Mouse (Mus musculus): ENCODE data around the gene Gm16440. TPM values are rescaled to one million over a fixed set of nuclear protein-coding genes. Genes with fewer than 3 reads are reported as not detected.
"Not testable (repeated sequence)": the region's sequence is repeated elsewhere in the genome, so short reads cannot be mapped to it uniquely, and the experiment has no call there.

Gm16440 gene
- polyA plus RNA-seq (2016; fragmentation: Nextera tagmentation; extraction: Ambion mirVana) = not detected in 2 replicates

- H3K4me3 ChIP-seq; H3K36me3 ChIP-seq; H3K27ac ChIP-seq; H3K4me1 ChIP-seq; H3K27me3 ChIP-seq (replicated peaks); H3K9me3 ChIP-seq (replicated peaks); H3K4me2 ChIP-seq; H3K9ac ChIP-seq; ATAC-seq: not testable (repeated sequence)
- 56% methylated on average over 2 of the region's 4 CpGs for WGBS (ENCODE audit: insufficient replicate concordance)
Observed at GRCm38 (mm10) chr14:6390219-6390618, at the start of gene Gm16440. Gm16440 (minus strand) TSS chr14:6390319.

DNA sequence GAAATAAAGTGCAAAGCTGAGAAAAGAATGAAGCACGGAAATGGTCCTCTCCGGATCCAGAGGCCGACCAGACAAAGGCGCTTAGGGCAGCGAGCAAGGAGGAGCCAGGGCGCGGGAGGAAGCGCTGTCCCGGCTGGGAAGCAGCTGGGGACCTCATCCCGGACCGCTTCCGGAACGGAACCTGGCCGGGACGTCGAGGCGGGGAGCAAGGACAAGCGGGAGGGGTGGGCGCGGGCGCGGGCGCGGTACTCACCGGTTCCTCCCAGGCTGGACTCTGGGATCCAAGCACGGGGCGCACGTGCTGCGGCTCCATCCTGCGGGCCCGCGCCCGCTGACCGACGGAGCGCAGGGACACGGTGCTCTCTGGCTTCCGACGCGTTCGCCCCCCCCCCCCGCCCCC, 36.6 kb upstream of the Gm16440 start:
- H3K27me3 ChIP-seq (replicated peaks); H3K4me2 ChIP-seq; H3K4me3 ChIP-seq; H3K9ac ChIP-seq; H3K27ac ChIP-seq; H3K4me1 ChIP-seq; H3K36me3 ChIP-seq; H3K9me3 ChIP-seq (replicated peaks); ATAC-seq: not testable (repeated sequence)
- WGBS (ENCODE audit: insufficient replicate concordance) = 11% methylated on average over 14 of the region's 42 CpGs

GRCm38 (mm10) chr14:6426353-6426752, 36.2 kb upstream of the Gm16440 start:
- not testable (repeated sequence) for H3K9me3 ChIP-seq (replicated peaks); H3K36me3 ChIP-seq; H3K4me1 ChIP-seq; H3K4me2 ChIP-seq; H3K9ac ChIP-seq; H3K27me3 ChIP-seq (replicated peaks); ATAC-seq; H3K27ac ChIP-seq; H3K4me3 ChIP-seq
- WGBS (ENCODE audit: insufficient replicate concordance) = 26% methylated on average over 22 of the region's 22 CpGs

GRCm38 (mm10) chr14:6412382-6412781, 22.3 kb upstream of the Gm16440 start, which contains the start of gene Gm3591:
Gm3591 (minus strand) TSS chr14:6412482.
- H3K4me3 ChIP-seq; ATAC-seq; H3K27ac ChIP-seq; H3K4me1 ChIP-seq; H3K9ac ChIP-seq; H3K9me3 ChIP-seq (replicated peaks); H3K4me2 ChIP-seq; H3K27me3 ChIP-seq (replicated peaks); H3K36me3 ChIP-seq: not testable (repeated sequence)
- no CpG with 5 or more reads among the region's 2 CpGs for WGBS (ENCODE audit: insufficient replicate concordance)

DNA sequence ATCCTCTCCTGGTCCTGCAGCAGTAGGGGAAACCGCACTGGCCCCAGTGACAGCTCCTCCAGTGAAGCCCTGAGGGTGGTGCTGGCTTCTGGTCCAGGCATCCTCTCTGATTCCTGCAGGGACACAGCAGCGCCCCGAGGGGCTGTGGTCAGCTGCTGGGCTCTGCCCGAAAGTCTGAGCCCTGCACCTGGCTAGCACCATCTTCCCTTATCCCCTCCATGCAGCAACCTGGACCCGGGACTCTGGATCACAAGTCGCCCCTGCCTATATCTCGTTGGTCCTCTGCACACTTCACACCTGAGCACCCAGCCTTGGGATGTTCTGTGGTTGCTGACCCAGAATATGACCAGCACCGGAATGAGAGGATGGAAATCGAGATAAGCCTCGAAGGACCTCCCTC, 46.5 kb downstream of the Gm16440 start, which contains the start of gene Gm3618:
Gm3618 (minus strand) TSS at position 101 of the 400 bp plus-strand sequence.
- H3K36me3 ChIP-seq; H3K27me3 ChIP-seq (replicated peaks); H3K4me3 ChIP-seq; ATAC-seq; H3K9me3 ChIP-seq (replicated peaks); H3K27ac ChIP-seq; H3K4me1 ChIP-seq; H3K9ac ChIP-seq; H3K4me2 ChIP-seq: not testable (repeated sequence)
- no CpG with 5 or more reads among the region's 10 CpGs for WGBS (ENCODE audit: insufficient replicate concordance)

Other genes starting within 250 kb of the Gm16440 start
- gene Gm21560, start 171.0 kb downstream of the Gm16440 start, polyA plus RNA-seq (2016; fragmentation: Nextera tagmentation; extraction: Ambion mirVana) = not detected in 2 replicates
- 0.06 and 0.13 TPM in 2 replicates for gene Gm3411, start 103.1 kb downstream of the Gm16440 start, polyA plus RNA-seq (2016; fragmentation: Nextera tagmentation; extraction: Ambion mirVana)
- gene Gm21103, start 85.5 kb downstream of the Gm16440 start, polyA plus RNA-seq (2016; fragmentation: Nextera tagmentation; extraction: Ambion mirVana) = not detected in 2 replicates
- not detected in 2 replicates for gene Gm3618, start 46.6 kb downstream of the Gm16440 start, polyA plus RNA-seq (2016; fragmentation: Nextera tagmentation; extraction: Ambion mirVana)
- 0.07 TPM in 1 of 2 replicates, not detected in the other for gene Gm3591, start 22.2 kb upstream of the Gm16440 start, polyA plus RNA-seq (2016; fragmentation: Nextera tagmentation; extraction: Ambion mirVana)
- not detected in 2 replicates for gene Gm3594, start 54.3 kb upstream of the Gm16440 start, polyA plus RNA-seq (2016; fragmentation: Nextera tagmentation; extraction: Ambion mirVana)
- gene Gm8356, start 147.0 kb upstream of the Gm16440 start, polyA plus RNA-seq (2016; fragmentation: Nextera tagmentation; extraction: Ambion mirVana) = not detected in 2 replicates
- gene Gm3629, start 200.3 kb upstream of the Gm16440 start, polyA plus RNA-seq (2016; fragmentation: Nextera tagmentation; extraction: Ambion mirVana) = not detected in 2 replicates
- gene Gm3460, start 232.1 kb upstream of the Gm16440 start, polyA plus RNA-seq (2016; fragmentation: Nextera tagmentation; extraction: Ambion mirVana) = not detected in 2 replicates